Mouse (Mus musculus): ENCODE measurements at regions not wholly inside any gene's neighbourhood (a gene's known extent, or its start where the extent isn't known, plus 50 kb on each side); places are given as distances from the start of the nearest gene placed in this dataset.

DNA sequence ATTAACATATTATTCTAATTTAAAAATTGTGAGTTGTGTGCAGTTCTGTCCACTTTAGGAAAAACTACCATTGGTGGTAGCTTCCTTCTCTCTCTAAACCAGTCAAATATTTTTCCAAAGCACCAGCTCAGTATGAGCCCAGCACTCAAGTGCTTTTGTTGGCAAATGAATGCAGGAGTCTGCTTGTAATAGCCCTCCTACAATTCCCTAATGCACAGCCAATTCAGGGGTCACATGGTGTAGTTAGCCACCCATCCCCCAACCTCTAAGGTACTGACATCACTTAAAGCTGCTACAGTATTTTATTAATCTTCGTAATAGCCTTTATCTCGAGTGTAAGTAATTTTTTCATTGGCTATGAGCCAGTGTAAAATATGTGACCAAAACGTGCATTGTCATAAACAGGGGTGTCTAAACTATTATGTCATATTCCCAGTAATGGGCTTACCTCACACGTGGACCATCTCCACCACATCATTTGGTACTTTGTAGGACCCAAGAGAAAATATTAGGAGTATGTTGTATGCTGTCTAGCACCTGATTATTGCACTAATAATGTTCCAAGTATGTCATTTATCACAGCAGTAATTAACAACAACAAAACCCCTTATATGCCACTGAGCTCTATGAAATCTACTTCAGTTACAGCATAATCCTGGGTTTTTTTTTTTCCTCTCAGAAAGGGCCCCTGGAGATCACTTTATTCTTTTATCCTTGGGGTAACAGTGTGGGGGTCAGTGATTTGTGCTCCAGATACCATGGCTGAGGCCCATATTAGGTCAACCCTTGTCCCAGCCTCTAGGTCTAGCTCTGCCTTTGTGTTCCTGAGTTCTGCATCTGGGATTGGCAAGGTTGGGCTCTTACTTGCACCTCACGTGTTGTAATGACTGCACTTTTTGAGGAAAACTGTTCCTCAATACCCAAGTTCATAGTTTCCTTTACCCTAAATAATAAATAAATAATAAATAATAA, 822.7 kb upstream of the 2610301B20Rik start:
- Histone ChIP-seq H3K27ac (ENCODE audit: insufficient read depth, low read depth) (no peak overlapping the region), H3K27me3 (replicated peaks) (no peaks in the 10 kb centered on the region), H3K9ac (ENCODE audit: insufficient read depth, low read depth) (no peak overlapping the region), H3K4me2 (ENCODE audit: insufficient read depth, low read depth, poor library complexity, severe bottlenecking) (no peak overlapping the region), H3K36me3 (replicated peaks in 1 of 2; ENCODE audit: control insufficient read depth in 1 of 2, insufficient read depth in 1 of 2, low read length in 1 of 2) (no peaks in the 10 kb centered on the region), H3K4me3 (replicated peaks in 1 of 3; ENCODE audit: low read depth in 2 of 3, low read length in 2 of 3, poor library complexity in 1 of 3) (no peak overlapping the region), H3K4me1 (ENCODE audit: control insufficient read depth in 1 of 2, insufficient read depth in 2 of 2) (peaks cover 0 to 8% of the 10 kb centered on the region in 2 experiments; a peak in 2 of 4 replicates), H3K79me2 (replicated peaks; ENCODE audit: control insufficient read depth, extremely low read depth, insufficient read depth, poor library complexity, severe bottlenecking) (no peaks in the 10 kb centered on the region), H3K9me3 (replicated peaks; ENCODE audit: low read length) (no peaks in the 10 kb centered on the region)
- no peak for DNase-seq (ENCODE audit: extremely low read depth)
- dilution Hi-C loops (cut with MboI; ENCODE audit: extremely low pct_ligation_motif_present, extremely low pct_unique_long_range_greater_than_20kb, low sequenced_read_pairs), result no loop called here
- in situ Hi-C loops (cut with MboI; ENCODE audit: low pct_ligation_motif_present, low pct_unique_long_range_greater_than_20kb, low sequenced_read_pairs), result no loop called here
- TF ChIP-seq ETS1 (conservative IDR thresholded peaks at IDR 0.05; ENCODE audit: low read depth, low read length), result no peak
- no peak for TF ChIP-seq RCOR1 (conservative IDR thresholded peaks at IDR 0.05; ENCODE audit: low read depth, low read length)
- no peak for TF ChIP-seq JUN (IDR thresholded peaks at IDR 0.05; ENCODE audit: insufficient read depth, low read depth, low read length)
- no peak for TF ChIP-seq MAX (IDR thresholded peaks at IDR 0.05; ENCODE audit: low read length)
- TF ChIP-seq TCF12 (IDR thresholded peaks at IDR 0.05; ENCODE audit: low read depth, low read length), result no peak
- TF ChIP-seq RAD21 (IDR thresholded peaks at IDR 0.05; ENCODE audit: low read depth, low read length), result no peak

DNA sequence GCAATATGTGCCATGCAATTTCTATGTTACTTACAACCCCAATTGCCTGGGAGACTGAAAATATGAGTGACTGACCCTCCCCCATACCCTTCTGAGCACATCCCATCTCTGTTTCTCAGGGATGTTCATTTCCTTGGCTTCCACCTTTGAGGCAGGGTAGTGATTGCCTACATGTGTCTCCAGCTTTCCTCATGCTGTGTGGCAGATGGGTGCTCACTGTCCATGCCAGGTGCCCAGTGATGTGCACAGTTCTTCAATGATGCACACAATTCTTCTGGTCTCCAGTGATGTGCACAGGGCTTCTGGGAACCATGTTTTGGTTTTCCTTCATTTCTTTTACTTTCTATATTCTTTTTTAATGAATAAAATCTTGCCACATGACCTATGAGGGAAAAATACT, 821.4 kb upstream of the 2610301B20Rik start:
- Histone ChIP-seq H3K79me2 (replicated peaks; ENCODE audit: control insufficient read depth, extremely low read depth, insufficient read depth, poor library complexity, severe bottlenecking) (no peaks in the 10 kb centered on the region), H3K4me1 (ENCODE audit: control insufficient read depth in 1 of 2, insufficient read depth in 2 of 2) (peaks cover 0 to 8% of the 10 kb centered on the region in 2 experiments; a peak in 2 of 4 replicates), H3K36me3 (replicated peaks in 1 of 2; ENCODE audit: control insufficient read depth in 1 of 2, insufficient read depth in 1 of 2, low read length in 1 of 2) (no peaks in the 10 kb centered on the region), H3K9me3 (replicated peaks; ENCODE audit: low read length) (no peaks in the 10 kb centered on the region), H3K27ac (ENCODE audit: insufficient read depth, low read depth) (no peak overlapping the region), H3K4me2 (ENCODE audit: insufficient read depth, low read depth, poor library complexity, severe bottlenecking) (no peak overlapping the region), H3K4me3 (replicated peaks in 1 of 3; ENCODE audit: low read depth in 2 of 3, low read length in 2 of 3, poor library complexity in 1 of 3) (no peak overlapping the region), H3K27me3 (replicated peaks) (no peaks in the 10 kb centered on the region), H3K9ac (ENCODE audit: insufficient read depth, low read depth) (no peak overlapping the region)
- in situ Hi-C loops (cut with MboI; ENCODE audit: low pct_ligation_motif_present, low pct_unique_long_range_greater_than_20kb, low sequenced_read_pairs) (no loop called here), dilution Hi-C loops (cut with MboI; ENCODE audit: extremely low pct_ligation_motif_present, extremely low pct_unique_long_range_greater_than_20kb, low sequenced_read_pairs) (no loop called here)
- TF ChIP-seq CHD2 (IDR thresholded peaks at IDR 0.05; ENCODE audit: low read length), result no peak
- TF ChIP-seq USF1 (IDR thresholded peaks at IDR 0.05; ENCODE audit: low read depth, low read length), result no peak
- no peak for TF ChIP-seq PAX5 (IDR thresholded peaks at IDR 0.05; ENCODE audit: low read length)
- TF ChIP-seq MEF2A (IDR thresholded peaks at IDR 0.05; ENCODE audit: borderline replicate concordance, low read depth, low read length), result no peak
- no peak for TF ChIP-seq UBTF (IDR thresholded peaks at IDR 0.05; ENCODE audit: low read depth, low read length)
- no peak for TF ChIP-seq MAX (IDR thresholded peaks at IDR 0.05; ENCODE audit: low read length)
- no peak for TF ChIP-seq MAZ (IDR thresholded peaks at IDR 0.05; ENCODE audit: low read depth, low read length)
- no peak for TF ChIP-seq POLR2A (IDR thresholded peaks at IDR 0.05; ENCODE audit: low read depth, low read length)
- no peak for TF ChIP-seq RCOR1 (conservative IDR thresholded peaks at IDR 0.05; ENCODE audit: low read depth, low read length)
- DNase-seq (ENCODE audit: extremely low read depth), result no peak
